In the genomic region with DNA sequence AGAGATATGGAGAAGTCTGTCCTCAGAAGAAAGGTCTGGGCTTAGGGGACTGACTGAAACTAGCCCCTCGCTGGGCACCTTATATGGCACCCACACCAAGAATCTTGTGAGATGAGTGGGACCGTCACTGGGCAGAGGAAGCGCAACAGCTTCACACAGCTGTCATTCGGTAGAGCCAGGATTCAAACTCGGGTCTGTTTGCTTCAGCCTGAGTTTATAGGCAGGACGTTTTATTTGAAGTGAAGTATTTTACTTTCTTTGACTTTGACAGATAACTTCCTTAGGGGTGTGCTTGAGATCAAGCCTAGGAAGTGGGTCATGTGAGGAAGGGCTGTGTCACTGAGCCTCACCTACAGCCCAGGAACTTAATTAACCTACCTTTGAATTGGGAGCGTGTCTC, we compare ENCODE assay signal across 11 mouse cellular contexts. TPM values are rescaled to one million over a fixed set of nuclear protein-coding genes. Genes with fewer than 3 reads are reported as not detected.
DNase-seq lines count a peak whose midpoint lies in the region; ATAC-seq and TF ChIP-seq lines count a peak whose summit lies in the region.
"Had no signal": no experiment of that assay in that cellular context is flagged by ENCODE, and none has a peak within 500 bp of the region (broad histone marks: within the 10 kb centered on the region; RNA-seq: fewer than 3 reads in every experiment).

No protein-coding gene starts in this region.

- no peak for TF ChIP-seq CTCF in lung, embryonic 14.5 days (IDR thresholded peaks at IDR 0.05; ENCODE audit: low read depth)

- peaks cover 23% of the 10 kb centered on the region for H3K4me1 ChIP-seq in heart, embryonic 10.5 days
- H3K4me1 ChIP-seq in lung, embryonic 14.5 days (ENCODE audit: insufficient read depth), result peaks cover 13% of the 10 kb centered on the region; the same call in 1 of the 2 replicates
- peaks cover 28% of the 10 kb centered on the region for H3K4me1 ChIP-seq in intestine, embryonic 16.5 days (ENCODE audit: control insufficient read depth, insufficient read depth, low read length)

- intact Hi-C loops in heart, postnatal 25 days (cut with DNase I), result loop anchor here (10.0 kb wide), 1 partner anchor 479 kb away; a partner anchor contains a TSS

- no peaks in the 10 kb centered on the region for H3K9me3 ChIP-seq in heart, embryonic 10.5 days
- H3K9me3 ChIP-seq in lung, embryonic 14.5 days (ENCODE audit: low read depth, low read length), result no peaks in the 10 kb centered on the region
- H3K9me3 ChIP-seq in intestine, embryonic 16.5 days (ENCODE audit: control insufficient read depth, low read length), result no peaks in the 10 kb centered on the region

- peaks cover 72% of the 10 kb centered on the region for H3K36me3 ChIP-seq in heart, embryonic 10.5 days
- H3K36me3 ChIP-seq in lung, embryonic 14.5 days (ENCODE audit: insufficient read depth), result peaks cover 61% of the 10 kb centered on the region
- H3K36me3 ChIP-seq in intestine, embryonic 16.5 days (ENCODE audit: control insufficient read depth, insufficient read depth, low read length), result peaks cover 13% of the 10 kb centered on the region

- WGBS in heart, embryonic 10.5 days, result 83% methylated on average over 7 of the region's 7 CpGs
- WGBS in lung, embryonic 14.5 days, result 80% methylated on average over 7 of the region's 7 CpGs
- 76% methylated on average over 7 of the region's 7 CpGs for WGBS in intestine, embryonic 16.5 days

- no peak for ATAC-seq in lung, embryonic 14.5 days (ENCODE audit: insufficient read depth)
- ATAC-seq in intestine, embryonic 16.5 days, result no peak
- ATAC-seq: forebrain, embryonic 14.5 days had no signal

- no peak overlapping the region for H3K4me3 ChIP-seq in heart, embryonic 10.5 days
- no peak overlapping the region for H3K4me3 ChIP-seq in lung, embryonic 14.5 days (ENCODE audit: low read depth, low read length)
- no peak overlapping the region for H3K4me3 ChIP-seq in intestine, embryonic 16.5 days (ENCODE audit: low read length)

- H3K27me3 ChIP-seq in heart, embryonic 10.5 days (ENCODE audit: insufficient read depth, poor library complexity, severe bottlenecking), result no peaks in the 10 kb centered on the region
- no peaks in the 10 kb centered on the region for H3K27me3 ChIP-seq in lung, embryonic 14.5 days (ENCODE audit: insufficient read depth, low read length)
- H3K27me3 ChIP-seq in intestine, embryonic 16.5 days (replicated peaks; ENCODE audit: control insufficient read depth, insufficient read depth, low read length), result no peaks in the 10 kb centered on the region

- H3K9ac ChIP-seq in lung, embryonic 14.5 days, result no peak overlapping the region
- no peak overlapping the region for H3K9ac ChIP-seq in intestine, embryonic 16.5 days (ENCODE audit: low read depth, low read length)

- H3K27ac ChIP-seq in heart, embryonic 10.5 days, result peak overlapping the region; percentile 71
- H3K27ac ChIP-seq in lung, embryonic 14.5 days (ENCODE audit: low read depth), result peak overlapping the region; percentile 22
- peak overlapping the region; percentile 86 for H3K27ac ChIP-seq in intestine, embryonic 16.5 days (ENCODE audit: low read length)

- no peak for DNase-seq in heart, embryonic 10.5 days (ENCODE audit: low spot score)
- no peak for DNase-seq in heart, postnatal 25 days (ENCODE audit: low spot score)
- no peak for DNase-seq in lung, embryonic 14.5 days
- DNase-seq in lung, postnatal 4 days, result no peak
- DNase-seq in thymus, postnatal 0 days (ENCODE audit: low spot score), result peak; percentile 56
- no peak for DNase-seq in cerebellum, postnatal 4 days (ENCODE audit: low spot score in 2 of 2)
- no peak for DNase-seq in neural tube, embryonic 10.5 days (ENCODE audit: extremely low spot score, low spot score)
- DNase-seq: cerebellum, adult 8-10 months; gastrocnemius, postnatal 25 days had no signal

- H3K4me2 ChIP-seq in lung, embryonic 14.5 days, result no peak overlapping the region
- H3K4me2 ChIP-seq in intestine, embryonic 16.5 days (ENCODE audit: low read depth, low read length), result no peak overlapping the region

RNA-seq across cellular contexts. Expression of a gene that starts 4.8 kb away (rescaled TPM):
- 2.3 and 2.5 TPM in 2 replicates for polyA plus RNA-seq in heart, embryonic 10.5 days (2016; fragmentation: Nextera tagmentation; extraction: Ambion mirVana)
- 1 to 10 TPM; 5.4 to 6.1 TPM for total RNA-seq in heart, postnatal 25 days (2021)
- polyA plus RNA-seq in lung, embryonic 14.5 days (2014; fragmentation: Nextera tagmentation; extraction: Ambion mirVana), result 2.2 and 3.2 TPM in 2 replicates
- polyA plus RNA-seq in intestine, embryonic 16.5 days (2015; fragmentation: Nextera tagmentation; extraction: Ambion mirVana), result 1.4 TPM in 2 replicates
- polyA plus RNA-seq in thymus, postnatal 0 days (2015; fragmentation: Nextera tagmentation; extraction: Ambion mirVana), result 2.7 and 3.0 TPM in 2 replicates

RNA-seq across cellular contexts. Expression of a gene that starts 35.5 kb away (rescaled TPM):
- polyA plus RNA-seq in heart, embryonic 10.5 days (2016; fragmentation: Nextera tagmentation; extraction: Ambion mirVana), result 27.1 and 39.6 TPM in 2 replicates
- total RNA-seq in heart, postnatal 25 days (2021), result 1 to 10 TPM; 5.7 to 6.0 TPM
- polyA plus RNA-seq in lung, embryonic 14.5 days (2014; fragmentation: Nextera tagmentation; extraction: Ambion mirVana), result 29.0 and 30.9 TPM in 2 replicates
- polyA plus RNA-seq in intestine, embryonic 16.5 days (2015; fragmentation: Nextera tagmentation; extraction: Ambion mirVana), result 27.8 and 33.4 TPM in 2 replicates
- 38.2 and 44.6 TPM in 2 replicates for polyA plus RNA-seq in thymus, postnatal 0 days (2015; fragmentation: Nextera tagmentation; extraction: Ambion mirVana)

RNA-seq across cellular contexts. Expression of a gene that starts 39.4 kb away (rescaled TPM):
- polyA plus RNA-seq in heart, embryonic 10.5 days (2016; fragmentation: Nextera tagmentation; extraction: Ambion mirVana), result 4.9 and 6.5 TPM in 2 replicates
- total RNA-seq in heart, postnatal 25 days (2021), result 1 to 10 TPM; 5.8 to 7.7 TPM
- 9.5 and 10.3 TPM in 2 replicates for polyA plus RNA-seq in lung, embryonic 14.5 days (2014; fragmentation: Nextera tagmentation; extraction: Ambion mirVana)
- 3.9 and 4.1 TPM in 2 replicates for polyA plus RNA-seq in intestine, embryonic 16.5 days (2015; fragmentation: Nextera tagmentation; extraction: Ambion mirVana)
- 28.0 and 32.1 TPM in 2 replicates for polyA plus RNA-seq in thymus, postnatal 0 days (2015; fragmentation: Nextera tagmentation; extraction: Ambion mirVana)

RNA-seq across cellular contexts. Expression of a gene that starts 39.7 kb away (rescaled TPM):
- polyA plus RNA-seq in heart, embryonic 10.5 days (2016; fragmentation: Nextera tagmentation; extraction: Ambion mirVana), result 37.7 and 39.5 TPM in 2 replicates
- total RNA-seq in heart, postnatal 25 days (2021), result 10 to 100 TPM; 39.8 to 46.7 TPM
- 92.3 and 95.2 TPM in 2 replicates for polyA plus RNA-seq in lung, embryonic 14.5 days (2014; fragmentation: Nextera tagmentation; extraction: Ambion mirVana)
- 64.3 and 66.2 TPM in 2 replicates for polyA plus RNA-seq in intestine, embryonic 16.5 days (2015; fragmentation: Nextera tagmentation; extraction: Ambion mirVana)
- 87.5 and 104 TPM in 2 replicates for polyA plus RNA-seq in thymus, postnatal 0 days (2015; fragmentation: Nextera tagmentation; extraction: Ambion mirVana)

Comparison
In these comparisons a context has a peak if more than half of its experiments do, and no peak if none do; other contexts are left out.
1. H3K27ac ChIP-seq: peak in every context shown above with its lines; median percentile 86 in intestine, embryonic 16.5 days; 71 in heart, embryonic 10.5 days; 22 in lung, embryonic 14.5 days.